Mouse (Mus musculus) midbrain, embryonic 15.5 days (tissue): ENCODE measurements around the gene Nsmf. TPM values are rescaled to one million over a fixed set of nuclear protein-coding genes. Genes with fewer than 3 reads are reported as not detected.

ENCODE experiments used
- ATAC-seq: fragments of 200-750 bp; cut with Nextera tagmentation; replicated peaks from 2 replicates; pipeline ENCODE4 v1.8.0; 2017; ENCODE audit warnings: moderate TSS enrichment
- H3K27ac ChIP-seq: fragments of 300-500 bp; sonication (generic); 2 replicates; pipeline ENCODE4 v1.5.1; 2015; ENCODE audit warnings: mild to moderate bottlenecking, inconsistent platforms
- H3K27me3 ChIP-seq: fragments of 300-500 bp; sonication (generic); replicated peaks from 2 replicates; pipeline ENCODE4 v1.6.1; 2015; ENCODE audit warnings: inconsistent platforms
- H3K36me3 ChIP-seq: fragments of 300-500 bp; sonication (generic); replicated peaks from 2 replicates; pipeline ENCODE4 v1.6.1; 2015; ENCODE audit warnings: inconsistent platforms
- H3K4me1 ChIP-seq: fragments of 300-500 bp; sonication (generic); 2 replicates; pipeline ENCODE4 v1.6.1; 2015; ENCODE audit warnings: inconsistent platforms
- H3K4me2 ChIP-seq: fragments of 300-500 bp; sonication (generic); 2 replicates; pipeline ENCODE4 v1.6.1; 2015; ENCODE audit warnings: inconsistent platforms, mild to moderate bottlenecking, moderate library complexity
- H3K4me3 ChIP-seq: fragments of 300-500 bp; sonication (generic); 2 replicates; pipeline ENCODE4 v1.5.1; 2015; ENCODE audit warnings: mild to moderate bottlenecking, inconsistent platforms
- H3K9ac ChIP-seq: fragments of 300-500 bp; sonication (generic); 2 replicates; pipeline ENCODE4 v1.6.1; 2015; ENCODE audit warnings: mild to moderate bottlenecking, inconsistent platforms
- H3K9me3 ChIP-seq: fragments of 300-500 bp; sonication (generic); 2 replicates; pipeline ENCODE4 v1.6.1; 2016; ENCODE audit warnings: inconsistent platforms
- WGBS: fragments of 180-500 bp; shearing (Covaris S2); methylation state at CpG from one replicate; pipeline ENCODE4 v1.1.7; 2015; ENCODE audit warnings: mixed read lengths; 5-methylcytosine and 5-hydroxymethylcytosine counted together
- polyA plus RNA-seq: library from polyadenylated mRNA; unstranded; fragments of >200 nt; fragmentation: Nextera tagmentation; extraction: Ambion mirVana; gene quantifications from 2 replicates; pipeline ENCODE4 v1.2.1, GENCODE M21; 2015

Nsmf gene
- polyA plus RNA-seq, 1 experiment from 2014 or later, result 180 TPM

- Histone ChIP-seq H3K27me3 (peaks cover 3% of the 10 kb centered on the region; the same call in 1 of the 2 replicates), H3K4me3 (no peak overlapping the region), H3K4me1 (no peaks in the 10 kb centered on the region), H3K36me3 (no peaks in the 10 kb centered on the region), H3K9me3 (no peaks in the 10 kb centered on the region), H3K27ac (no peak overlapping the region), H3K9ac (no peak overlapping the region), H3K4me2 (no peak overlapping the region)
- ATAC-seq, result no peak
- 84% methylated on average over 3 of the region's 3 CpGs for WGBS
Measured at GRCm38 (mm10) chr2:25088636-25089035, 34.5 kb downstream of the Nsmf start.

- Histone ChIP-seq H3K4me1 (0 out of 2 replicates have a peak, but pooled peaks cover 6% of the 10 kb centered on the region), H3K4me2 (no peak overlapping the region), H3K4me3 (no peak overlapping the region), H3K27me3 (peaks cover 8% of the 10 kb centered on the region; the same call in 1 of the 2 replicates), H3K36me3 (no peaks in the 10 kb centered on the region), H3K9me3 (no peaks in the 10 kb centered on the region), H3K27ac (no peak overlapping the region), H3K9ac (no peak overlapping the region)
- WGBS, result 46% methylated on average over 17 of the region's 17 CpGs
- ATAC-seq, result no peak
Measured at GRCm38 (mm10) chr2:25094785-25095108, 40.6 kb downstream of the Nsmf start.

- H3K27ac ChIP-seq, result no peak within 1 kb of the TSS
- H3K9me3 ChIP-seq, result no peaks in the 10 kb centered on the region
- H3K36me3 ChIP-seq, result no peaks in the 10 kb centered on the region
- peaks cover 8% of the 10 kb centered on the region; the same call in 1 of the 2 replicates for H3K27me3 ChIP-seq
- H3K9ac ChIP-seq, result no peak within 1 kb of the TSS
- no peak for ATAC-seq
- H3K4me3 ChIP-seq, result no peak within 1 kb of the TSS
- H3K4me1 ChIP-seq, result 0 out of 2 replicates have a peak, but pooled peaks cover 6% of the 10 kb centered on the region
- 54% methylated on average over 28 of the region's 28 CpGs for WGBS
- H3K4me2 ChIP-seq, result no peak within 1 kb of the TSS
Measured at GRCm38 (mm10) chr2:25095109-25095850, 41.1 kb downstream of the Nsmf start, which contains the start of gene Noxa1. Gene Noxa1 (minus strand): TSS chr2:25095149.

GRCm38 (mm10) chr2:25098005-25098615 is 44.0 kb downstream of the Nsmf start:
- no peak for ATAC-seq
- Histone ChIP-seq H3K9ac (no peak overlapping the region), H3K36me3 (no peaks in the 10 kb centered on the region), H3K4me3 (no peak overlapping the region), H3K4me2 (no peak overlapping the region), H3K4me1 (0 out of 2 replicates have a peak, but pooled peaks cover 6% of the 10 kb centered on the region), H3K27me3 (peaks cover 6% of the 10 kb centered on the region; the same call in 1 of the 2 replicates), H3K9me3 (no peaks in the 10 kb centered on the region), H3K27ac (no peak overlapping the region)
- WGBS, result 85% methylated on average over 3 of the region's 3 CpGs

- Histone ChIP-seq H3K9me3 (no peaks in the 10 kb centered on the region), H3K27me3 (peaks cover 3% of the 10 kb centered on the region; the same call in 1 of the 2 replicates), H3K4me1 (0 out of 2 replicates have a peak, but pooled peaks cover 6% of the 10 kb centered on the region), H3K4me3 (no peak overlapping the region), H3K36me3 (no peaks in the 10 kb centered on the region), H3K4me2 (no peak overlapping the region), H3K9ac (no peak overlapping the region), H3K27ac (no peak overlapping the region)
- WGBS, result 45% methylated on average over 5 of the region's 5 CpGs
- ATAC-seq, result peak; percentile 56; the same call in 1 of the 2 replicates
Measured at GRCm38 (mm10) chr2:25098956-25099355, 44.8 kb downstream of the Nsmf start.

GRCm38 (mm10) chr2:25099703-25100102 is 45.5 kb downstream of the Nsmf start:
- Histone ChIP-seq H3K4me1 (0 out of 2 replicates have a peak, but pooled peaks cover 6% of the 10 kb centered on the region), H3K27me3 (no peaks in the 10 kb centered on the region; the same call in 1 of the 2 replicates), H3K36me3 (no peaks in the 10 kb centered on the region), H3K4me3 (no peak overlapping the region), H3K27ac (no peak overlapping the region), H3K9ac (no peak overlapping the region), H3K4me2 (no peak overlapping the region), H3K9me3 (no peaks in the 10 kb centered on the region)
- ATAC-seq, result peak; percentile 56
- WGBS, result 40% methylated on average over 3 of the region's 3 CpGs

GRCm38 (mm10) chr2:25104122-25104521 is 50.0 kb downstream of the Nsmf start:
- 0 out of 2 replicates have a peak, but pooled peaks cover 5% of the 10 kb centered on the region for H3K4me1 ChIP-seq
- no peak overlapping the region for H3K4me2 ChIP-seq
- no peaks in the 10 kb centered on the region for H3K9me3 ChIP-seq
- no peak overlapping the region for H3K27ac ChIP-seq
- no peak overlapping the region for H3K4me3 ChIP-seq
- H3K27me3 ChIP-seq, result no peaks in the 10 kb centered on the region; the same call in 1 of the 2 replicates
- 90% methylated on average over 2 of the region's 2 CpGs for WGBS
- no peak overlapping the region for H3K9ac ChIP-seq
- no peak for ATAC-seq
- no peaks in the 10 kb centered on the region for H3K36me3 ChIP-seq

GRCm38 (mm10) chr2:25106045-25106444 is 51.9 kb downstream of the Nsmf start:
- Histone ChIP-seq H3K36me3 (no peaks in the 10 kb centered on the region), H3K27ac (no peak overlapping the region), H3K4me1 (no peaks in the 10 kb centered on the region), H3K9ac (no peak overlapping the region), H3K4me3 (no peak overlapping the region), H3K4me2 (no peak overlapping the region), H3K27me3 (no peaks in the 10 kb centered on the region), H3K9me3 (no peaks in the 10 kb centered on the region)
- ATAC-seq, result no peak
- 73% methylated on average over 3 of the region's 3 CpGs for WGBS

GRCm38 (mm10) chr2:25109487-25109886 is 55.3 kb downstream of the Nsmf start:
- H3K4me2 ChIP-seq, result no peak overlapping the region
- no peaks in the 10 kb centered on the region for H3K4me1 ChIP-seq
- H3K36me3 ChIP-seq, result no peaks in the 10 kb centered on the region
- H3K9me3 ChIP-seq, result no peaks in the 10 kb centered on the region
- H3K27ac ChIP-seq, result no peak overlapping the region
- no peak overlapping the region for H3K9ac ChIP-seq
- H3K27me3 ChIP-seq, result no peaks in the 10 kb centered on the region
- ATAC-seq, result no peak
- no peak overlapping the region for H3K4me3 ChIP-seq

- Histone ChIP-seq H3K9ac (no peak overlapping the region), H3K36me3 (no peaks in the 10 kb centered on the region), H3K4me3 (no peak overlapping the region), H3K27me3 (no peaks in the 10 kb centered on the region), H3K4me2 (no peak overlapping the region), H3K9me3 (no peaks in the 10 kb centered on the region), H3K4me1 (no peaks in the 10 kb centered on the region), H3K27ac (no peak overlapping the region)
- no peak for ATAC-seq
Measured at GRCm38 (mm10) chr2:25110505-25111183, 56.5 kb downstream of the Nsmf start.

GRCm38 (mm10) chr2:25111184-25111791 is 57.1 kb downstream of the Nsmf start:
- WGBS, result 63% methylated on average over 9 of the region's 9 CpGs

More at GRCm38 (mm10) chr2:25111184-25111791, 57.1 kb downstream of the Nsmf start:
- Histone ChIP-seq H3K4me2 (no peak overlapping the region), H3K36me3 (no peaks in the 10 kb centered on the region), H3K4me3 (no peak overlapping the region), H3K9me3 (no peaks in the 10 kb centered on the region), H3K27ac (no peak overlapping the region), H3K27me3 (no peaks in the 10 kb centered on the region), H3K9ac (no peak overlapping the region), H3K4me1 (no peaks in the 10 kb centered on the region)
- ATAC-seq, result no peak
